Mouse (Mus musculus) retina, adult 2 months (tissue): Measurements from ENCODE around the gene Cmtm8.

Source experiments
- DNase-seq: peaks from one replicate; pipeline ENCODE4 v3.0.0-alpha.2; 2012; ENCODE audit warnings: low read depth, low spot score

Gene Cmtm8

DNA sequence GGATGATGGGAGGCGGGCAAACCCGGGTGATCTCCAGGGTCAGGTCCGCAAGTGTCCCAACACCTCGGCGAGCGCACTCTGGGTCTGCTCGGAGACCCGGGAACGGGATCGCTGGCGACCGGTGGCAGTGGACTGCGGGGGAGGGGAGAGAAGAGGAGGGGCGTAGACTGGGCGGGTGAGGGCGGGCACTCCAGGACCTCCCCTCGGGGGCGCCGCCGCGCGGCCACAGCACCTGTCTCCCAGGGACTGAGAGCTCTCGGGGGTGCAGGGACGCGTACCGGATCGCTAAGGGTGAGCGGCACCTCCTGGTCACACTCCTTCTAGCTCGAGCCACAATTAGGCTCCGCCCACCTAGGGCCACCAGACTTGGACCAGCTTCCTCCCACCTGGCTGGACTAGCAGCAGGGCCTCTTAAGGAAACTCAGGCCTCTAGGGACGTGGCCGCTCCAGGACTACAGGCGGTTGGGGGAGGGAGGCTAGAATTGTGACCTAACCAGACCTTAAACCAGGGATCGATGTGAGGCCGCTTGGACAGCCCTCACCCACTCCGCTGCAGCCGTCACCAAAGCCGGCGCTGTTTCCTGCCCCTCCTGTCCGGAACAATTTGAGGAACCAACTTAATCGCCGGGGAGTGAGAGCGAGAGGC, at the start of gene Cmtm8:
TSS of gene Cmtm8 (minus strand) at position 140 of the 646 bp plus-strand sequence.
- no peak for DNase-seq

GRCm38 (mm10) chr9:114892974-114893373, 49.0 kb upstream of the Cmtm8 start:
- DNase-seq: no peak

GRCm38 (mm10) chr9:114890377-114890776, 46.4 kb upstream of the Cmtm8 start:
- DNase-seq: no peak

DNA sequence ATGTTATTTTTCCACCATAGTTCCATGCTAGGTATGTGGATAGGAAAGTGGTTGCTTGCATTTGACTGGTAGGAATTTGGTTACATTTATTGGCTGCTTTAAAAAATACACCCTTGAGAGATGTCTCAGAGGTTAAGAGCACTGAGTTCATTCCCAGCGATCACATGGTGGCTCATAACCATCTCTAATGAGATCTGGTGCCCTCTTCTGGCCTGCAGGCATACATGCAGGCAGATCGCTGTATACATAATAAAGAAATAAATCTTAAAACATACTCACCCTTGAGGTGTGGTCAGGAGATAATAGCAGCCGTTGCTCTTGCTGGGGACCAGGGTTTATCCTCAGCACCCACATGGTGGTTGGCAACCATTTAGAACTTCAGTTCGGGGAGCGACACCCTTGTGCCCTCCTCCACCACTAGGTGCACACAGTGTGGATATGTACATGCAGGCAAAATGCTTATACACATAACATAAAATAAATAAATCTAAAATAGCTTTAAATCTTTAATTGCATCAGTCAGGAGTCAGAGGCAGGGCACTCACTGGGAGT, 45.0 kb upstream of the Cmtm8 start:
- DNase-seq: no peak

GRCm38 (mm10) chr9:114887699-114888098, 43.7 kb upstream of the Cmtm8 start:
- DNase-seq: no peak

DNA sequence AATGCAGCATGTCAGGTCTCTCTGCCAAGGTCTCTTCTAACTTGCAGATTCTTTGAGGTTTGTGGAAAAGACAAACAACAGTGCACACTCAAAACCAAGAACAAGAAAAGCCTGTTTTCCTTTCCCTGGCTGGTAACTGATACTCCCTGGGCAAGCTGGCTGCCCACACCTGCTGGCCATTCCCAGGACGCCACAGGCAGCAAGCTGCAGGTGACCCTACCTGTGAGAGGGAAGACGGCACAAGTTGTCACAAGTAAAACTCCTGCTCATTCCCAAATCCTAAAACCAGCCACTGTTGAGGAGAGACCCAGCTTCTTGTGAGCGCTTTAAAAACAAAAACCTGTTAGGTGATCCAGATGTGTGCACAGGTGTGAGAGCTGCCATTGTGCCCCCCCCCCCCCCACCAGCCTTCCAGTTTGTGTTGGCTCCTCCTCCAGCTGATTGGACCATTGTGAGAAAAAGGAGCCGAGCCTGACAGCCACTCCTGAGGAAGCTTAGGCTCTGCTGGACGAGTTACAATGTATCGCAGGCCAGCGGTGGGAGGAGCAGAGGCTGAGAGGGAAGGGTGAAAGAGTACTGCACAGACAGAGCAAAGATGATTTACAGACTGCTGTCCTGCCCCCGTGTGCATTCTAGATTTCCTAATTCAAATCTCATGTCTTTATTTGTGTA, 42.2 kb upstream of the Cmtm8 start:
- DNase-seq: no peak

GRCm38 (mm10) chr9:114885564-114885963, 41.6 kb upstream of the Cmtm8 start:
- no peak for DNase-seq

DNA sequence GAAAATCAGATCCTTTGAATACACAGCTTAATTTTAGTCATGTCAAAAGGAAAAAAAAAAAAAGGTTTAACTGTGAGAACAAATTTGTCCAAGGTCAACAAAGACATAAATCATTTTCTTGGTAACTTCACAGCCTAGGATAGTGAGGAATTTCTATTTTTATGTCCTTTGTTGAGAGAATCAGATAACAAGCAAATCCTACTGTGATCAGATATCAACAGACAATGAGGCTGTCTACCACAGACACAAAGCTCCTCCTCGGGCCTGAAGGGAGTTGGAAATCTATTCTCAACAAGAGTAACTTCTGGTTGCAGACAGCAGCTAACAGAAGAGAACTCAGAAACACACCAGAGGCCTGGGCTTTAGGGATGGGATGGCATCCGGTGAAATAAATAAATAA, 38.0 kb upstream of the Cmtm8 start:
- no peak for DNase-seq

DNA sequence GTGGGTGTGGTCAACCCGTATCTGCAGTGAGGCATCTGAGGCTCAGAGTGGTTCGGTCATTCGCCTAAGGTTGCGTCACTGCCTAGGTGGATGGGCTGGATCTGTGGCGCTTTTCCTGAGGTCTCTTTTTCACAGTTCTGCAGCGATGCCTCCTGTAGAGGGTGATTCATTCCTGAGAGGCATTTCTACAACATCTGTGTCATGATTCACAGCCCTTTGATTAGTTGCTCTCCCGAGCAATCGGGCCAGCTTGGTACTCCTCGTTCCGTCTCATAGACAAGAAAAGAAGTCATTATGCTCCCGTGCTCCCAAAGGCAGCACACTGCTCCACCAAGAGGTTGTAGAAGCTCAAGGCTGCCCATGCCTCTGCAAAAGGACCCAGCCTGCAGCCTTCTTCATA, 11.4 kb upstream of the Cmtm8 start:
- DNase-seq: no peak

DNA sequence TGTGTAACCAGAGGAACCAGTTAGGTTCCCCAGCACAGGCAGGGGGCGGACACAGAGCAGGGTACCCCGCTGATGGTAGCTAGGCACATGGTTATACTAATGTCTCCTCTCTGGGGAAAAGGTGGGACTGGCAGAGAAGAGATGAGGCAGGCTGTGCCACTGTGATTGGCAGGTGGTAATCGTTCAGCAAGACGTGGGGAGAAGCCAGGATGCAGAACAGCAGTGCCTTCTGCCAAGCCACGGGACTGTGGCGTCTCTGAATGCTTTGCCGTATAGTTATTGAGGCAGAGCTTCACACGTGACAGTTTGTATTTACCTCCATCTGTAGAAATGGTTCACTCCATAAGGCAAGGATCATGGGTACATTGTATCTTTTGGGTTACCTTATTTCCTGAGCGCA, 10.7 kb upstream of the Cmtm8 start:
- DNase-seq: no peak

GRCm38 (mm10) chr9:114853336-114853735, 9.4 kb upstream of the Cmtm8 start:
- no peak for DNase-seq

DNA sequence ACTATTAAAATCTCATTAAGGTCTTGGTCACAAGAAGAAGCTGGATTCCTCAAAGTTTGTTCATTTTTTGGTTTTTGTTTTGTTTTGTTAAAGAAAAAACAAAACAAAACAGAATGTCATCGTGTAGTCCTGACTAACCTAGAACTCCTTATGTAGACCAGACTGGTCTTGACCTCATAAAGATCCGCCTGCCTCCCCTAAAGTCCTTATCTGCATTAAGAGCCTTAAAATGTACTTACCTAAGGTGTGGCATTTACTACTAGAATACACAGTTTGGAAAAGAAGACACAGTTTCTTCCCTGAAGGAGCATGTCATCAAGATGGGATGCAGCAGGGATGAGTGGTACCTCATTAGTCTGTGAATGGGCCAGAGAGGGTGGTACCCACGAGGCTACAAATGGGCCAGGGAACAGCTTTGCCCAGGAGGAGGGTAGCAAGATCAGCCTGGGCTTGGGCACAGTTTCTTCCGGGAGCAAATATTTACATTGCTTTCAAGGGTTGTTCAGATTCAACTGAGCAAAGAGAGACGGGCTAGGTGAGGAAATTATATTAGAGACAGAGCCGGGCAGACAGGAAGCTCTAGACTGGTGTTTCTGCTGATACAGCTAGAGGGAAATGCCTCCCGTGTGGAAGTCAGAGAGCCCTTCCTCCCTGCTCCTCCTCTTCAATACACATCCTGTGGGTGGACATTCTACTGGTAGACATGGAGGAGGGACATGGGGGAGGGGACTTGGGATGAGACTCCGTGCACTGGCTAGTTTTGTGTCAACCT, 7.6 kb upstream of the Cmtm8 start:
- no peak for DNase-seq

DNA sequence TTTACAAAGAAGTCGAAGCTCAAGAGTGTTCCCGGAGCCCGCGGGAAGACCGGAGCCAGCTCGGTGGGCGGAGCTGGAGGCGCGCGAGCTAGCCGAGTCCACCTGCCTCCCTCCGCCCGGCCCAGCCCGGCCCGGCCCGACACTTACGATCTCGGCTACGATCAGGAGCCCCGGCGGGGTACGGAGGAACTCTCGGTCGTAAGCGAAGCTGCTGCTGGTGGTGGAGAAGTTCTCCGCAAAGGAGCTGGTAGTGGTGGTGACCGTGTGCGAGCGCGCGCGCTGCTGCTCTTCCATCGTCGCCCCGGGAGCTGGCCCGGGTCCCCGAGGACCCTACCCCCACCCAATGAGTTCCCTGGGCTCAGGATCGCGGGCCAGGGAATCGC, 331 bp downstream of the Cmtm8 start:
- no peak for DNase-seq

GRCm38 (mm10) chr9:114842886-114843285, 1.1 kb downstream of the Cmtm8 start:
- DNase-seq: no peak

- DNase-seq: no peak
Measured at GRCm38 (mm10) chr9:114842269-114842668, 1.7 kb downstream of the Cmtm8 start.

DNA sequence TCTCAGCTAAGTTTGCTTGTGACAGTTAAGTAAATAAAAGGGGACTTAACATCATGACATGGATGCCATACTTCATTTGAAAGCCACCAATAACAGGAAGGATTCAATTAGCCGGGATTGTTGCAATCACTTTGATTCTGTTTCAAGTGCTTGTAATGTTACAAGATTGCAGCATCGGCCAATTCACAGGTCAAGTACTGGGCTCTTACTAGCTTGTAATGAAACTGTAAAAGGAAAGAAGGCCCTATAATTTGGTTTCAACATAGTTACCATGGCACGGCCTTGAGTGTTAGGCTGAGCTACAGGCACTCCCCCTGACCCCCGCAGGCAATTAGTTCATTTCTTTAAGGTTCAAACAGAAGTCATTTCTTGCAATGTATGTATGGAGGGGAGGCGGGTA, 5.1 kb downstream of the Cmtm8 start:
- no peak for DNase-seq

DNA sequence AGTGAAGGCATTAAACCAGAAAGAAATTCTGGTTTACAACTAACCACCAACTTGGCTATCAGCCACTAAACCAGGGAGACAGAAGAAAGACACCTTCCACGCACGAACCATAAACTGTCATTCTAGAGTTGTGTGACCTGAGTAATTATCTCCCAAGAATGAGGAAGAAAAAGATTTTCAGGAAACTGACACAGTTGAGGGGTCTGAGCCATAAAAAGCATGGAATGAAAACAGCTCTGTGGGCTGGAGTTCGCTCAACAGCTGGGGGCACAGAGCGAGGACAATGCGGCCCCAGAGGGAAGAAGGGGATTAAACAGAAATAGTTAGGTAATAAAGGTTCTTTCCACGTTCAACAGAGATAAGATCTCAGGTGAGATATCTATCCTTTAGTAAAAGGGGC, 12.4 kb downstream of the Cmtm8 start:
- no peak for DNase-seq

DNA sequence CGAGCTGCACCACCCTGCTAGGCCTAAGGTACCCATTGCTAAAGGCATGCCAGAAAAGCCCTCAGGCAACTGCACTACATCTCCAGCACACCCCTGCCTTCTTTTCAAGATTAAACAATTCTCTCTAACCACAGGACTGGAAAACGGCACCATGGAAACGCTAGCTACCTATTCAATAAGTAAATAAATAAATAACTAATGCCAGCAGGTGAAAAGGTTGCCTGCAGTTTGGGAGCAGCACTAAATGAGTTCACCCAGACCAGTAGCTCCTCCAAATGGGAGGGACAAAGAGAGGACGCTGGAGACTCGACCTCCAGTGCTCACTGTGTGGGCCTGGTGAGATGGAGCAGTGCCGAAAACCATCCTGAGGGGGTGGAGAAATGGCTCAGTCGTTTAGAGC, 13.6 kb downstream of the Cmtm8 start:
- DNase-seq: no peak

DNA sequence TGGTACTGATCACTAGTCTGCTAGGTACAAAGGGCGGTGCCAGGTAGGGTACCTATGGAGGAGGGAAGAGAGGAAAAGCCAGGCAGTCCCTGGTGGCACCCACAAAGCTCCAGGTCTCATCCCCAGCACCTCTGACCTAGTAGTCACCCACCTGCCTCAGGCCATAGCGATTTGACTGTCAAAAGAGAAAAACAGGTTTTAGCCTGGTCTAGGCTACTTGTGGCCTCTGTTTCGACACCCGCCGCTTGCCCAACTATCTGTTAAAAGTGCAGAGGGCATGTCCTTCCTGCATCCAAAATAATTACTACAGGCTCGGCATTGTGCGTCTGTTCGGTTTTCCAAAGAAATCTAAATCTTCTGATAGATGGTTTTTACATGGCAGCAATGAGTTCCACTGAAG, 14.3 kb downstream of the Cmtm8 start:
- no peak for DNase-seq

DNA sequence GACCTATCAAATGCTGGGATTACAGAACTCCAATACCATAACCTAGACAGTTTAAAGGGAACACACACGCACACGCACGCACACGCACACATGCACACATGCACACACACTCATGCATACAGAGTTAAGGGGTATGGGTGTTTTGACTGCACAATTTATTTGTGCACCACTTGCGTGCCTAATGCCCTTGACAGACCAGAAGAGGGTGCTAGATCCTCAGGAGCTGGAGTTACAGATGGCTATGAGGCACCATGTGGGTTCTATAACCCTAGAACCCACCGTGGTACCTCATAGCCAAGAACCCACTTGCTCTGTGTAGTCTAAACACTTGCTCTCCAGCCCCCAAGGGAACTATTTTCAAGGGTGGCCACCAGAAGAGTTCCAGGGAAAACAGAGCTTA, 15.6 kb downstream of the Cmtm8 start:
- no peak for DNase-seq

GRCm38 (mm10) chr9:114827242-114827852, 16.6 kb downstream of the Cmtm8 start:
- DNase-seq: no peak

DNA sequence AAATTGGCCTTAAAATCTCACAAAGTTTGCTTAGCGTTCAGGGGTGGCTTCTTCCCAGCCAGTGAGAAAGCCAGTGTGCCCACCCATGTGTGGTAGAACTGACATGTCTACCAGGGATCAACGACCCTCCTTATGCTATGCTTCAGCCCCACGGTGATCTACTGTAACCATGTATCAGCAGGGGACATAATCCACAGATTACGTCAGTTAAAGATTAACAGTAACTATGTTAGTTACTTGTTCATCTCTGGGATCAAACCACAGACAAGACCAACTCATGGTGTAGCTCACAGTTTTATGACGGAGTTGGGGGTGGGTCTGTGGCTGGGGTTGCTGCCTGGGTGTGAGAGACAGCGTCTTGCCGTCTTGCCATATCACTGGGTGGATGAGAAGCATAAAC, 19.8 kb downstream of the Cmtm8 start:
- DNase-seq: no peak
